Mouse (Mus musculus) C2C12 (cell line): Measurements from ENCODE around the gene Smpd4.

Source experiments
- CEBPB ChIP-seq: IDR thresholded peaks from one replicate; pipeline ENCODE4 v1.6.1; 2011; ENCODE audit warnings: low read depth, mild to moderate bottlenecking, control low read depth, moderate library complexity
- CTCF ChIP-seq: IDR thresholded peaks from one replicate; pipeline ENCODE4 v1.5.1; 2011; ENCODE audit not compliant: control insufficient read depth, insufficient read depth, insufficient read length
- MAX ChIP-seq: IDR thresholded peaks from one replicate; pipeline ENCODE4 v1.6.1; 2011; ENCODE audit warnings: mild to moderate bottlenecking, control low read depth
- MYOD1 ChIP-seq: IDR thresholded peaks from one replicate; pipeline ENCODE4 v1.6.1; 2011; ENCODE audit warnings: low read depth; ENCODE audit not compliant: control insufficient read depth, insufficient read length
- MYOG ChIP-seq: IDR thresholded peaks from one replicate; pipeline ENCODE4 v1.6.1; 2011; ENCODE audit not compliant: control insufficient read depth, insufficient read length; ENCODE audit errors: extremely low read depth
- USF1 ChIP-seq: IDR thresholded peaks from one replicate; pipeline ENCODE4 v1.6.1; 2011; ENCODE audit warnings: low read depth, mild to moderate bottlenecking, control low read depth, moderate library complexity

DNA sequence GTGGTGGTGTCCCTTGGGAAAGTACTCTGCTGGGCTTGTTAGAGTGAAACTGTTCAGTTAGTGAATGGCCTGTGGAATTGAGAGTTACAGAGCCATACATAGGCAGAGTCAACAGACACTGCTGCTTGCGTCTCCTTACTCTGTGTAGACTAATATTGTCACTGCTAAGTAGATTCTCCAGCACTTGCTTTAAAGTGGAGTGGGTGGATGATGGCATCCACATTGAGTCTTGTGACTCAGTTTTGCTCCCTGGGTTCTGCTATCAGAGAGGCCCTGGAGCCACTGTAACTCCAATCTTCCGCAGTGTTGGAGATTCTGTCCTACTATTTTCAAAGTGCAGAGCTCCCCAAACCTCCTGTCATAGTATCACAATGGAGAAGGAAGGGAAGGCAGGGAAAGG, 13.4 kb downstream of the Smpd4 start:
- no peak for TF ChIP-seq USF1
- no peak for TF ChIP-seq CTCF
- no peak for TF ChIP-seq MYOD1
- TF ChIP-seq MAX, result no peak
- TF ChIP-seq MYOG, result no peak
- no peak for TF ChIP-seq CEBPB
